Mouse (Mus musculus): ENCODE results near the gene Crybb2.

Crybb2 gene

GRCm38 (mm10) chr5:113030082-113030481 lies 39.8 kb downstream of the Crybb2 start:
- no peak for DNase-seq (ENCODE audit: low spot score)

- DNase-seq (ENCODE audit: low spot score) = no peak
Measured at GRCm38 (mm10) chr5:113026706-113027105, 43.2 kb downstream of the Crybb2 start.

- DNase-seq (ENCODE audit: low spot score) = no peak
Measured at GRCm38 (mm10) chr5:113024154-113024764, 45.7 kb downstream of the Crybb2 start.

GRCm38 (mm10) chr5:113018190-113018589 lies 51.7 kb downstream of the Crybb2 start:
- DNase-seq (ENCODE audit: low spot score) = no peak

DNA sequence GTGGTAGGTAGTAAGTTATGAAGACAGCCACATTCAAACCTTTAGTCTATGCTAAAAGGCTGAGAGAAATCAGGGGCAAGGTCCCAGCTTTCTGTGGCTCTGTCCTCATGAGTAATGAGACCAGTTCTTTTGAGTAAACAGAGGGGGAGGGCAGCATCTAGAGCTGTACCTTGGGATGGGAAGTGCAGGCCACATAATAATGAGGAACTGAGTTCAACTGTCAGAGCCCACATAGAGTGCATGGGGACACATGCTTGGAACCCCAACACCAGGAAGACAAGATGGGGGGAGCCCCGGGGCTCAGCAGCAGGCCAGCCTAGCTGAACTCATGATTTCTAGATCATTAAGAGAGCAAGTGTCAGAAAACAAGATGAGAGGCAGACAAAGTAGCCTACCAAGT lies 52.9 kb downstream of the Crybb2 start:
- DNase-seq (ENCODE audit: low spot score) = no peak

DNA sequence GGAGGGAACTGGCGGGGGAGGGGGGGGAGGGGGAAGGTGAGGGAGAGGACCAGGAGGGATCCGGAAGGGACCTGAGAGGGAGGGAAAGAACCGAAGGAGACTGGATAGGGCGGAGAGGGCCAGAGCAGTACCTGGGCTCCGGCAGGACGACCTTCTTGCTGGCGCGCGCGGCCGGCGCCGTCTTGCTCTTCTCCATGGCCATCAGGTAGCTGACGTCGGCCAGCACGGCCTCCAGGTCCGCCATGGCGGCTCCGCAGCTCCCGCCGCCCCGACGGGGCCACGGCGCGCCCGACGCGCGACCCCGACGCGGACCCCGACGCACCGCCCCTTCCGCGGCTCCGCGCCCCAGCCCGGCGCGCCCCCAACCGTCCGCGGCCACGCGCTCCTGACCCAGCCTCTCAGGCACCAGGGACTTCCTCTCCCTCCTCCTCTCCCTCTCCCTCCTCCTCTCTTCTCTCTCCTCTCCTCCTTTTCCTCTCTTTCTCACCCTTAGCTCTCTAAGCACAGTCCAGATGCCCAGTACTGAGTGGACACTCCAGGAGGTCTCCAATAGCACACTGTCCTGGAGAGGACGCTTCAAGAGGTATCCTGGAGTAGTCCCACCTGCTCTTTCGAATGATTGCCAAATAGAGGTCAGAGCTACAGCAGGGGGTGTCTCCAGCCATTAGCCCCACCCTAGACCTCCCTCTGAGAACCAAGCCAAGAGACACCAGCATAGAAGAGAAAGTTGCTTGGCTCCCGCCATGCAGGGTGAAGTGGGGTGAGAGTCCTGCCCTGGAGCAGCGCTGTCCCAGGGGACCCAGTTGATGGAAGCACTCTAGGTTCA lies 54.5 kb downstream of the Crybb2 start, which contains the start of gene Grk3:
Gene Grk3, minus strand, starts transcription at position 556 of the 826 bp plus-strand sequence.
- no peak for DNase-seq (ENCODE audit: low spot score)

DNA sequence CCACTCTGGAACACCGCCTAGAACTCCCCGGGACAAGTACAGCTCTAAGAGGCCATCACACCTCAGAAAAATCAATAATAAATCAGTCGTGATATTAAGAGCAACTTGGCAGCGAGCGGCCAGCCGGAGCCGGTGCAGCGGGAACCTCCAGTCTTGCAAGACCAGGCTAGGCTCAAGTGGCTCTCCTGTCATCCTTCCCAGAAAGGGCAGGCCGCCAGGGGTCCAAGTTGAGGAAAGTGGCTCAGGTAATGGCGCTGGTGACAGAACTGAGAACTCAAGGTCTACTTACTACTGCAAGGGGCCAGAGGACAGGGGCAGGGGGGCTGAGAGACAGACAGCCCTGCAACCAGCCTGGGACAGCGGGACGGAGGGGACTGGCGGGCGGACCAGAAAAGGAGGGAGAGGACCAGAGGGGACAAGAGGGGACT lies 55.1 kb downstream of the Crybb2 start:
- DNase-seq (ENCODE audit: low spot score) = no peak

- DNase-seq (ENCODE audit: low spot score) = no peak
Measured at GRCm38 (mm10) chr5:113014111-113014807, 55.7 kb downstream of the Crybb2 start.

DNA sequence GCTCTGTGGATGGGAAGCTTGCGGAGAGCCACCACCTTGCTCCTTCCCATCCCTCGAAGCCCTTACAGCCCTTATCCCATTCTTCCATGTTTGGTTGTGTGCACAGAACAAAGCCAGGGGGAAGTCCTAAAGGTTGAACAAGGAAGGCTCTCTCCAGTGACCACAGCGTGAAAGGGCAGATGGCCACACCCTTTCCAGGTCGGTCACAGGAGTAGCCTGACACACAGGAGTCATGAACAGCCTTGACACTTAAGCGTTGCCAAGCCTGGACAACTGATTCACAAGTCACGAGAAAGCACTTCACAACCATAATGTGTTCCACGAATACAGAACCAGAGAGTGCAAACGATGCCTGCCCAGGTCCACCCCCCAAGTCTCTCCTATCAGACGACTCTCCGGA lies 58.0 kb downstream of the Crybb2 start:
- DNase-seq (ENCODE audit: low spot score) = no peak

- no peak for DNase-seq (ENCODE audit: low spot score)
Measured at GRCm38 (mm10) chr5:113009183-113009820, 60.6 kb downstream of the Crybb2 start.

DNA sequence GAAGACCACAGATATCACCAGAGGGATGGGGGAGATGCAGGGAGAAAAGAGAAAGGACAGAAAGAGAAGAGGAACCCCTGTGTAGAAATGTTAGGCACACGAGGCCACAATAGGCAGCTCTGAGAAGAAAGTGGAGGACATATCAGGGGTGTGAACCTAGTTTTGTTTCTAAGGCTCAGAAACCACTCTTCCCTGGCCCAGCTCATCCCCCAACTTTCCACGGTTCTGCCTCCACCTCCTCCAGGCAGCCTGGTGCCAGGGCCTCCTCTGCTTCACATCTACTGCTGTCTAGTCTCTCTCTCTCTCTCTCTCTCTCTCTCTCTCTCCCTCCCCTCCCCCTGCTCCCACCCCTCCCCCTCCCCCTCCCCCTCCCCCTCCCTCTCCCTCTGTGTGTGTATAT lies 61.4 kb downstream of the Crybb2 start:
- no peak for DNase-seq (ENCODE audit: low spot score)
